ENCODE assay signal across 8 mouse cellular contexts in the genomic region with DNA sequence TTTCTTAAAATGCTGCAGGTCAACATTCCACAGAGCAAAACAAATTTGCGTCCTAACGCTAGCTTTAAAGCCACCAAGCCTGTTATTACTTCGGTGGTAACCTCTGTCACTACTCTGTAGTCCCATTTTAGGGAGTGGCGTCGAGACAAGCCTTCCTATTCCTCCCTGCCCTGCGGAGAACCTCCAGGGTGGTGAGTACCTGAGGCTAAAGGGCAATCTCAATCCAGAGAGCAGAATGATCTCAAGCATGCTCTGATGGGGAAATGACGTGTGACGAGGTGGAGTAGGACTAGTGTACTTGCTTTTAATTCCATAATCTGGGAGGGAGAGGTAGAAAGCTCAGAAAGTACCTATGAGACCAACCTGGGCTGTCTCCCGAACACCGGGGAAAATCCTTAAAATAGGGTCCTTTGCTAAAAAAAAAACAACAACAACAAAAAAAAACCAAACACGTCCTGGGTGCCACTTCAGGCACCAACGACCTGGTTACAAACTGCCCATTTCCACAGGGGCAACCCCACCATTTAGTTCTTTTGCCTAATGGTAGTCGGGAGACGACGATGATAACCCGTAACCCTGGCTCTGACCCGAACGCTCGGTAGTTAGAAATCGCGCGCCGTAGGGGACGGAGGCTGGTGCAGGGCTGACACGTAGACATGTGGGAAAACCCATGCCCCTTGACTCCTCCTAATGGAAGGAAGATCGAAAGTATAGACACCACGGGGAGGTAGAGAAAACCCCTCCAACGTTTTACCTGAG. TPM values are rescaled to one million over a fixed set of nuclear protein-coding genes. Genes with fewer than 3 reads are reported as not detected.
DNase-seq lines count a peak whose midpoint lies in the region; ATAC-seq and TF ChIP-seq lines count a peak whose summit lies in the region.

No protein-coding gene starts in this region.

- peak overlapping the region; percentile 56 for H3K9ac ChIP-seq in intestine, embryonic 15.5 days

- peak overlapping the region; percentile 66 for H3K4me2 ChIP-seq in intestine, embryonic 15.5 days (replicated peaks)

- H3K4me3 ChIP-seq in thymus, adult 2 months (ENCODE audit: control insufficient read depth, insufficient read depth, low read length) = peak overlapping the region; percentile 50
- peak overlapping the region; percentile 65 for H3K4me3 ChIP-seq in intestine, embryonic 15.5 days (replicated peaks)

- TF ChIP-seq POLR2A in thymus, adult 2 months (IDR thresholded peaks at IDR 0.05; ENCODE audit: control insufficient read depth, extremely low read depth, insufficient read depth, low read length, poor library complexity) = no peak

- H3K36me3 ChIP-seq in thymus, adult 2 months (ENCODE audit: control insufficient read depth, insufficient read depth, low read length) = peaks cover 10% of the 10 kb centered on the region
- peaks cover 3% of the 10 kb centered on the region; the same call in 1 of the 2 replicates for H3K36me3 ChIP-seq in intestine, embryonic 15.5 days

- no peak for TF ChIP-seq CTCF in thymus, adult 2 months (IDR thresholded peaks at IDR 0.05; ENCODE audit: borderline replicate concordance, control insufficient read depth, extremely low read depth, insufficient read depth, low read length, poor library complexity)

- peak; percentile 33 for ATAC-seq in intestine, embryonic 15.5 days
- ATAC-seq in megakaryocyte, adult 5-6 weeks (ENCODE audit: poor library complexity, severe bottlenecking) = 0 out of 2 replicates have a peak, but pooled peaks have one; percentile 0

- DNase-seq in adrenal gland, postnatal 14 days = peak; percentile 35
- DNase-seq in adrenal gland, adult 18-20 months (ENCODE audit: low spot score in 2 of 2) = no peak
- no peak for DNase-seq in thymus, adult 2 months
- no peak for DNase-seq in thymus, postnatal 14 days
- no peak for DNase-seq in frontal cortex, adult 2 months (ENCODE audit: extremely low spot score in 1 of 2, low spot score in 1 of 2)
- no peak for DNase-seq in layer of hippocampus, postnatal 36 days

- WGBS in thymus, adult 2 months = 2% methylated on average over 28 of the region's 28 CpGs
- WGBS in intestine, embryonic 15.5 days = 1% methylated on average over 28 of the region's 28 CpGs

- peak overlapping the region; percentile 45; the same call in 1 of the 2 replicates for H3K27ac ChIP-seq in thymus, adult 2 months (ENCODE audit: control insufficient read depth, insufficient read depth, low read length)
- H3K27ac ChIP-seq in intestine, embryonic 15.5 days = peak overlapping the region; percentile 87

- H3K27me3 ChIP-seq in thymus, adult 2 months (ENCODE audit: control insufficient read depth, insufficient read depth, low read length) = no peaks in the 10 kb centered on the region
- H3K27me3 ChIP-seq in intestine, embryonic 15.5 days (replicated peaks) = no peaks in the 10 kb centered on the region

- H3K9me3 ChIP-seq in intestine, embryonic 15.5 days = no peaks in the 10 kb centered on the region

- peaks cover 10% of the 10 kb centered on the region for H3K4me1 ChIP-seq in thymus, adult 2 months (replicated peaks; ENCODE audit: control insufficient read depth, insufficient read depth, low read length)
- peaks cover 18% of the 10 kb centered on the region for H3K4me1 ChIP-seq in intestine, embryonic 15.5 days (replicated peaks)

RNA-seq across cellular contexts. Expression of a gene that starts 0.5 kb away (rescaled TPM):
- 108 and 114 TPM in 2 replicates for total RNA-seq in adrenal gland, postnatal 14 days (2021)
- 100 to 1,000 TPM in 1 of 2 experiments, 10 to 100 TPM in 1; 93.5 to 102 TPM for total RNA-seq in adrenal gland, adult 18-20 months (2021)
- polyA plus RNA-seq in thymus, adult 2 months (2012; rRNA removed) = 67.6 and 69.7 TPM in 2 replicates
- 126 and 139 TPM in 2 replicates for polyA plus RNA-seq in intestine, embryonic 15.5 days (2015; fragmentation: Nextera tagmentation; extraction: Ambion mirVana)
- total RNA-seq in megakaryocyte, adult 5-6 weeks (2015) = 29.2 and 35.9 TPM in 2 replicates
- 25.0 and 28.9 TPM in 2 replicates for total RNA-seq in megakaryocyte, adult 5-6 weeks (2017)
- polyA plus RNA-seq in frontal cortex, adult 2 months (2012; rRNA removed) = 54.6 and 55.9 TPM in 2 replicates
- 10 to 100 TPM; 37.0 to 39.3 TPM for total RNA-seq in layer of hippocampus, postnatal 36 days (2021)

RNA-seq across cellular contexts. Expression of a gene that starts 0.5 kb away (rescaled TPM):
- total RNA-seq in adrenal gland, postnatal 14 days (2021) = 91.4 and 97.7 TPM in 2 replicates
- total RNA-seq in adrenal gland, adult 18-20 months (2021) = 10 to 100 TPM; 63.7 to 98.8 TPM
- polyA plus RNA-seq in thymus, adult 2 months (2012; rRNA removed) = 63.0 and 65.6 TPM in 2 replicates
- polyA plus RNA-seq in intestine, embryonic 15.5 days (2015; fragmentation: Nextera tagmentation; extraction: Ambion mirVana) = 32.4 and 32.9 TPM in 2 replicates
- total RNA-seq in megakaryocyte, adult 5-6 weeks (2015) = 82.4 and 93.7 TPM in 2 replicates
- total RNA-seq in megakaryocyte, adult 5-6 weeks (2017) = 131 and 157 TPM in 2 replicates
- 39.2 and 39.3 TPM in 2 replicates for polyA plus RNA-seq in frontal cortex, adult 2 months (2012; rRNA removed)
- 10 to 100 TPM; 78.6 to 82.8 TPM for total RNA-seq in layer of hippocampus, postnatal 36 days (2021)

RNA-seq across cellular contexts. Expression of a gene that starts 5.8 kb away (rescaled TPM):
- 29.0 and 31.5 TPM in 2 replicates for total RNA-seq in adrenal gland, postnatal 14 days (2021)
- total RNA-seq in adrenal gland, adult 18-20 months (2021) = 10 to 100 TPM; 43.9 to 44.5 TPM
- 63.9 and 64.9 TPM in 2 replicates for polyA plus RNA-seq in thymus, adult 2 months (2012; rRNA removed)
- 47.2 and 47.7 TPM in 2 replicates for polyA plus RNA-seq in intestine, embryonic 15.5 days (2015; fragmentation: Nextera tagmentation; extraction: Ambion mirVana)
- 8.7 and 10.1 TPM in 2 replicates for total RNA-seq in megakaryocyte, adult 5-6 weeks (2015)
- total RNA-seq in megakaryocyte, adult 5-6 weeks (2017) = 5.2 and 7.6 TPM in 2 replicates
- 103 and 109 TPM in 2 replicates for polyA plus RNA-seq in frontal cortex, adult 2 months (2012; rRNA removed)
- 10 to 100 TPM; 60.6 to 61.7 TPM for total RNA-seq in layer of hippocampus, postnatal 36 days (2021)

RNA-seq across cellular contexts. Expression of a gene that starts 18.5 kb away (rescaled TPM):
- 73.6 and 79.5 TPM in 2 replicates for total RNA-seq in adrenal gland, postnatal 14 days (2021)
- total RNA-seq in adrenal gland, adult 18-20 months (2021) = 10 to 100 TPM; 49.5 to 53.8 TPM
- 73.4 and 86.8 TPM in 2 replicates for polyA plus RNA-seq in thymus, adult 2 months (2012; rRNA removed)
- polyA plus RNA-seq in intestine, embryonic 15.5 days (2015; fragmentation: Nextera tagmentation; extraction: Ambion mirVana) = 25.5 and 31.9 TPM in 2 replicates
- 28.4 and 31.8 TPM in 2 replicates for total RNA-seq in megakaryocyte, adult 5-6 weeks (2015)
- 3.5 and 9.8 TPM in 2 replicates for total RNA-seq in megakaryocyte, adult 5-6 weeks (2017)
- 107 and 119 TPM in 2 replicates for polyA plus RNA-seq in frontal cortex, adult 2 months (2012; rRNA removed)
- 10 to 100 TPM; 56.3 to 57.9 TPM for total RNA-seq in layer of hippocampus, postnatal 36 days (2021)

RNA-seq across cellular contexts. Expression of a gene that starts 36.1 kb away (rescaled TPM):
- total RNA-seq in adrenal gland, postnatal 14 days (2021) = 40.2 and 41.1 TPM in 2 replicates
- 10 to 100 TPM; 43.3 to 48.3 TPM for total RNA-seq in adrenal gland, adult 18-20 months (2021)
- 174 and 182 TPM in 2 replicates for polyA plus RNA-seq in thymus, adult 2 months (2012; rRNA removed)
- 43.1 and 44.2 TPM in 2 replicates for polyA plus RNA-seq in intestine, embryonic 15.5 days (2015; fragmentation: Nextera tagmentation; extraction: Ambion mirVana)
- total RNA-seq in megakaryocyte, adult 5-6 weeks (2015) = 87.6 and 118 TPM in 2 replicates
- total RNA-seq in megakaryocyte, adult 5-6 weeks (2017) = 65.9 and 72.8 TPM in 2 replicates
- polyA plus RNA-seq in frontal cortex, adult 2 months (2012; rRNA removed) = 42.6 and 50.6 TPM in 2 replicates
- total RNA-seq in layer of hippocampus, postnatal 36 days (2021) = 10 to 100 TPM; 32.0 to 37.4 TPM
